Mouse (Mus musculus): ENCODE results near the gene Tor3a. TPM values are rescaled to one million over a fixed set of nuclear protein-coding genes. Genes with fewer than 3 reads are reported as not detected.
A peak's percentile ranks its signal among the peaks of the same experiment; 100 is the strongest.

Gene Tor3a
- total and polyA plus RNA-seq, 2 experiments from 2014 or later, result 4.4 to 4.5 TPM

GRCm38 (mm10) chr1:156633095-156633494, 41.1 kb downstream of the Tor3a start:
- Histone ChIP-seq H3K36me3 (ENCODE audit: insufficient read depth) (peaks cover 57% of the 10 kb centered on the region), H3K27ac (ENCODE audit: low read depth, low read length) (no peak overlapping the region), H3K4me3 (ENCODE audit: low read depth, low read length) (no peak overlapping the region), H3K27me3 (ENCODE audit: insufficient read depth, low read length) (no peaks in the 10 kb centered on the region), H3K4me1 (ENCODE audit: insufficient read depth) (no peaks in the 10 kb centered on the region), H3K9me3 (ENCODE audit: low read length) (no peaks in the 10 kb centered on the region), H3K4me2 (ENCODE audit: low read depth) (no peak overlapping the region), H3K9ac (no peak overlapping the region)
- peak; percentile 63 for TF ChIP-seq CTCF (IDR thresholded peaks at IDR 0.05; ENCODE audit: low read depth)
- DNase-seq (peak; percentile 58), ATAC-seq (peak; percentile 61)
- 76% methylated on average over 10 of the region's 10 CpGs for WGBS

DNA sequence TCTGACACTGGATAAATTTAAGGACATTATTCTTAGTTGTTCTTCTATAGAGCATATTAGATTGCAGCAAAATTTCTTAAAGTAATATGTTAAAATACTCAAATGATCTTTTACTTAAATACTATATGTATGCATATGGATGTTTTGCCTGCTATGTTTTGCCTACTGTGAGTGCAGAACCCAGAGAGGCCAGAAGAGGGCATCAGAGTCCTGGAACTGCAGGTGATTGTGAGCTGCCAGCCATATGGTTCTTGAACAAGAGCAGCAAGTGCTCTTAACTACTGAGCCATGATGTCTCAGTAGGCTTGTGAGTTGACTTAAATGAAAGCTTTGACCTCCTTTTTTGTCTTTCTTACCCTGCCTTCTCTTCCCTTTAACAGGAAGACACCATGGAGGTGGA, 43.2 kb downstream of the Tor3a start:
- peak; percentile 55 for TF ChIP-seq CTCF (IDR thresholded peaks at IDR 0.05; ENCODE audit: low read depth)
- Histone ChIP-seq H3K36me3 (ENCODE audit: insufficient read depth) (peaks cover 44% of the 10 kb centered on the region), H3K9ac (no peak overlapping the region), H3K9me3 (ENCODE audit: low read length) (no peaks in the 10 kb centered on the region), H3K4me2 (ENCODE audit: low read depth) (no peak overlapping the region), H3K4me3 (ENCODE audit: low read depth, low read length) (no peak overlapping the region), H3K27ac (ENCODE audit: low read depth, low read length) (no peak overlapping the region), H3K27me3 (ENCODE audit: insufficient read depth, low read length) (no peaks in the 10 kb centered on the region), H3K4me1 (ENCODE audit: insufficient read depth) (no peaks in the 10 kb centered on the region)
- no peak for ATAC-seq
- no peak for DNase-seq

DNA sequence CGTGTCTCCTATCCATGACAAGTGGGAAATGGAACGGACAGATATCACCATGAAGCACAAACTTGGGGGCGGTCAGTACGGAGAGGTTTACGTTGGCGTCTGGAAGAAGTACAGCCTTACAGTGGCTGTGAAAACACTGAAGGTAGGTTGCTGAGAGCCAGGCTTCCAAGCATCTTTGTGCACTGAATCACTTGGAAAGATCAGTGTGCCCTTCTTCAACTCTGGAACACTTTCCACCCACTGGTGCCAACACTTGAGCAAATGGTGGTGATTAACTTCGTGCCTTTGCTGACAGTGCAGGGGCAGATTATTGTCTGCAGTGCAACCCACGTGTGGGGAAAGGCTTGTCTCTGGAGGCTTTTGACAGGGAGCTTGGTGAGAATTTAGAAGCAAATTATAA, 44.2 kb downstream of the Tor3a start:
- TF ChIP-seq CTCF (IDR thresholded peaks at IDR 0.05; ENCODE audit: low read depth), result no peak
- no peak for ATAC-seq

DNA sequence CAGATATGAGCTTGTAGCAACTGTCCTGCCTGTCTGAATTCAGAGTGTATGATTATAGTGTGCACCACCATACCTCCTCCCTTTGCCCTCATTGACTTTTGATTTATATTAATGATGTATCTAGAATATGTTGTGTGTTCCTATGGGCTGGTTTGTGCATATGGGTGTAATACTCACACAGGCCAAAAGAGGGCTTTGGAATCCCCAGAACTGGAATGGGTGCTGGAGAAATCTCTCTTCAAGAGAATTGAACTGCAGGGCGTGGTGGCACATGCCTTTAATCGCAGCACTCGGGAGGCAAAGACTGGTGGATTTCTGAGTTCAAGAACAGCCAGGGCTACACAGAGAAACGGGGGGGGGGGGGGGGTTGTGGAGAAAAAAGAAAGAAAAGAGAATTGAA, 47.4 kb downstream of the Tor3a start:
- ATAC-seq (no peak), DNase-seq (no peak)
- H3K27ac ChIP-seq (ENCODE audit: low read depth, low read length), result no peak overlapping the region
- no peaks in the 10 kb centered on the region for H3K9me3 ChIP-seq (ENCODE audit: low read length)
- peak; percentile 46; the same call in 1 of the 2 replicates for TF ChIP-seq CTCF (IDR thresholded peaks at IDR 0.05; ENCODE audit: low read depth)
- 86% methylated on average over 4 of the region's 4 CpGs for WGBS
- H3K36me3 ChIP-seq (ENCODE audit: insufficient read depth), result peaks cover 40% of the 10 kb centered on the region
- H3K4me2 ChIP-seq (ENCODE audit: low read depth), result no peak overlapping the region
- H3K4me3 ChIP-seq (ENCODE audit: low read depth, low read length), result no peak overlapping the region
- no peaks in the 10 kb centered on the region for H3K4me1 ChIP-seq (ENCODE audit: insufficient read depth)
- H3K27me3 ChIP-seq (ENCODE audit: insufficient read depth, low read length), result no peaks in the 10 kb centered on the region
- H3K9ac ChIP-seq, result no peak overlapping the region

More for the DNA sequence above, 44.2 kb downstream of the Tor3a start:
- WGBS, result 88% methylated on average over 8 of the region's 8 CpGs
- H3K27me3 ChIP-seq (ENCODE audit: insufficient read depth, low read length), result no peaks in the 10 kb centered on the region
- H3K9me3 ChIP-seq (ENCODE audit: low read length), result no peaks in the 10 kb centered on the region
- H3K4me3 ChIP-seq (ENCODE audit: low read depth, low read length), result no peak overlapping the region
- no peak overlapping the region for H3K27ac ChIP-seq (ENCODE audit: low read depth, low read length)
- H3K4me1 ChIP-seq (ENCODE audit: insufficient read depth), result no peaks in the 10 kb centered on the region
- no peak for DNase-seq
- H3K4me2 ChIP-seq (ENCODE audit: low read depth), result no peak overlapping the region
- H3K9ac ChIP-seq, result no peak overlapping the region
- H3K36me3 ChIP-seq (ENCODE audit: insufficient read depth), result peaks cover 46% of the 10 kb centered on the region

DNA sequence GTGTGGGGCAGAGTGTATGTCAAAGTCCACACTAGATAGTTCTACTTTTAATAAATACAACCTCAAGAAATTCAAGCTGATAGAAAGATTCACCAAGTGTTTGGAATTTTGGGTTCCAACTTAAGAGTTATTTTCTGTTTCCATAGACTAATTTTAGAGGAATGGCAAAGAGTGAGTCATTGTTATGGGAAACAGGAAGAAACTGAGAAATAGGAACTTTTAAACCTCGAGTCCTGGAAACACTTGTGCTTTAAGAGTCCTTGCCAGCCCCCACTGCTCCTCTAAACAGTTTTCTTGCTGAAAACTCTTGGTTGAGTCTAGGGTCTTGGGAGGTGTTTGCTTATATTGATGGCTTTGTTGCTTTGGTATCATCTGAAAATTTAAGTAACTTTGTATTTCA, 49.9 kb downstream of the Tor3a start:
- H3K4me2 ChIP-seq (ENCODE audit: low read depth), result no peak overlapping the region
- H3K27me3 ChIP-seq (ENCODE audit: insufficient read depth, low read length), result no peaks in the 10 kb centered on the region
- no peaks in the 10 kb centered on the region for H3K4me1 ChIP-seq (ENCODE audit: insufficient read depth)
- H3K27ac ChIP-seq (ENCODE audit: low read depth, low read length), result no peak overlapping the region
- H3K9me3 ChIP-seq (ENCODE audit: low read length), result no peaks in the 10 kb centered on the region
- no peak overlapping the region for H3K4me3 ChIP-seq (ENCODE audit: low read depth, low read length)
- no peak for DNase-seq
- WGBS, result 76% methylated on average over 1 of the region's 1 CpGs
- H3K9ac ChIP-seq, result no peak overlapping the region
- H3K36me3 ChIP-seq (ENCODE audit: insufficient read depth), result peaks cover 21% of the 10 kb centered on the region; the same call in 1 of the 2 replicates
- no peak for ATAC-seq
- TF ChIP-seq CTCF (IDR thresholded peaks at IDR 0.05; ENCODE audit: low read depth), result no peak

- Histone ChIP-seq H3K4me1 (ENCODE audit: insufficient read depth) (peaks cover 3% of the 10 kb centered on the region; the same call in 1 of the 2 replicates), H3K4me2 (ENCODE audit: low read depth) (no peak overlapping the region), H3K36me3 (ENCODE audit: insufficient read depth) (peaks cover 19% of the 10 kb centered on the region; the same call in 1 of the 2 replicates), H3K27me3 (ENCODE audit: insufficient read depth, low read length) (no peaks in the 10 kb centered on the region), H3K9ac (no peak overlapping the region), H3K9me3 (ENCODE audit: low read length) (no peaks in the 10 kb centered on the region), H3K27ac (ENCODE audit: low read depth, low read length) (0 out of 2 replicates have a peak overlapping the region, but pooled peaks have one; percentile 29), H3K4me3 (ENCODE audit: low read depth, low read length) (no peak overlapping the region)
- DNase-seq (no peak), ATAC-seq (no peak)
- 69% methylated on average over 3 of the region's 3 CpGs for WGBS
- TF ChIP-seq CTCF (IDR thresholded peaks at IDR 0.05; ENCODE audit: low read depth), result no peak
Measured at GRCm38 (mm10) chr1:156620951-156621350, 53.2 kb downstream of the Tor3a start.

- 70% methylated on average over 4 of the region's 4 CpGs for WGBS
- no peaks in the 10 kb centered on the region for H3K9me3 ChIP-seq (ENCODE audit: low read length)
Measured at GRCm38 (mm10) chr1:156620292-156620909, 53.8 kb downstream of the Tor3a start.

More at GRCm38 (mm10) chr1:156620292-156620909, 53.8 kb downstream of the Tor3a start:
- H3K4me1 ChIP-seq (ENCODE audit: insufficient read depth), result peaks cover 3% of the 10 kb centered on the region; the same call in 1 of the 2 replicates
- no peaks in the 10 kb centered on the region for H3K27me3 ChIP-seq (ENCODE audit: insufficient read depth, low read length)
- H3K4me2 ChIP-seq (ENCODE audit: low read depth), result no peak overlapping the region
- H3K9ac ChIP-seq, result no peak overlapping the region
- 0 out of 2 replicates have a peak overlapping the region, but pooled peaks have one; percentile 29 for H3K27ac ChIP-seq (ENCODE audit: low read depth, low read length)
- no peak for TF ChIP-seq CTCF (IDR thresholded peaks at IDR 0.05; ENCODE audit: low read depth)
- H3K36me3 ChIP-seq (ENCODE audit: insufficient read depth), result peaks cover 16% of the 10 kb centered on the region; the same call in 1 of the 2 replicates
- ATAC-seq (no peak), DNase-seq (no peak)
- H3K4me3 ChIP-seq (ENCODE audit: low read depth, low read length), result no peak overlapping the region
